7 mouse cellular contexts compared by ENCODE assay signal in genomic region chr10:122912086-122912690, GRCm38 (mm10).
A peak's percentile ranks its signal among the peaks of the same experiment; 100 is the strongest.
DNase-seq lines count a peak whose midpoint lies in the region; ATAC-seq and TF ChIP-seq lines count a peak whose summit lies in the region.

No protein-coding gene starts in this region.

- DNase-seq in liver, embryonic 11.5 days (ENCODE audit: low spot score): no peak
- no peak for DNase-seq in liver
- peak; percentile 68 for DNase-seq in embryonic facial prominence, embryonic 11.5 days (ENCODE audit: low spot score)
- DNase-seq in forebrain, postnatal 0 days: no peak
- no peak for DNase-seq in layer of hippocampus, adult 8-10 months (ENCODE audit: low spot score in 2 of 2)
- no peak for DNase-seq in yolk sac, embryonic 10.5 days (ENCODE audit: low spot score)

- H3K9ac ChIP-seq in liver, embryonic 11.5 days (ENCODE audit: low read depth, low read length): no peak overlapping the region
- H3K9ac ChIP-seq in embryonic facial prominence, embryonic 11.5 days (replicated peaks; ENCODE audit: low read length): peak overlapping the region; percentile 50
- H3K9ac ChIP-seq in forebrain, postnatal 0 days: no peak overlapping the region
- no peak overlapping the region for H3K9ac ChIP-seq in limb, embryonic 15.5 days

- no peaks in the 10 kb centered on the region for H3K9me3 ChIP-seq in liver, embryonic 11.5 days (ENCODE audit: control insufficient read depth, low read length)
- no peaks in the 10 kb centered on the region for H3K9me3 ChIP-seq in embryonic facial prominence, embryonic 11.5 days (replicated peaks; ENCODE audit: control insufficient read depth, low read length)
- no peaks in the 10 kb centered on the region for H3K9me3 ChIP-seq in forebrain, postnatal 0 days (ENCODE audit: low read length)
- H3K9me3 ChIP-seq in limb, embryonic 15.5 days: no peaks in the 10 kb centered on the region

- H3K4me1 ChIP-seq in liver, embryonic 11.5 days (replicated peaks; ENCODE audit: control insufficient read depth, insufficient read depth, low read length): peaks cover 6% of the 10 kb centered on the region; the same call in 1 of the 2 replicates
- H3K4me1 ChIP-seq in embryonic facial prominence, embryonic 11.5 days (ENCODE audit: control insufficient read depth, insufficient read depth, low read length): no peaks in the 10 kb centered on the region; the same call in 1 of the 2 replicates
- H3K4me1 ChIP-seq in forebrain, postnatal 0 days (ENCODE audit: insufficient read depth): 0 out of 2 replicates have a peak, but pooled peaks cover 10% of the 10 kb centered on the region
- H3K4me1 ChIP-seq in limb, embryonic 15.5 days: peaks cover 52% of the 10 kb centered on the region

- H3K36me3 ChIP-seq in liver, embryonic 11.5 days (ENCODE audit: control insufficient read depth, insufficient read depth, low read length): no peaks in the 10 kb centered on the region
- no peaks in the 10 kb centered on the region for H3K36me3 ChIP-seq in embryonic facial prominence, embryonic 11.5 days (replicated peaks; ENCODE audit: control insufficient read depth, insufficient read depth, low read depth, low read length)
- peaks cover 4% of the 10 kb centered on the region; the same call in 1 of the 2 replicates for H3K36me3 ChIP-seq in forebrain, postnatal 0 days (ENCODE audit: insufficient read depth)
- H3K36me3 ChIP-seq in limb, embryonic 15.5 days: no peaks in the 10 kb centered on the region

- no peaks in the 10 kb centered on the region for H3K27me3 ChIP-seq in liver, embryonic 11.5 days (replicated peaks; ENCODE audit: control insufficient read depth, insufficient read depth, low read length)
- H3K27me3 ChIP-seq in embryonic facial prominence, embryonic 11.5 days (ENCODE audit: control insufficient read depth, insufficient read depth, low read length): no peaks in the 10 kb centered on the region
- no peaks in the 10 kb centered on the region for H3K27me3 ChIP-seq in forebrain, postnatal 0 days (ENCODE audit: insufficient read depth, low read length)
- H3K27me3 ChIP-seq in limb, embryonic 15.5 days: no peaks in the 10 kb centered on the region

- peak overlapping the region; percentile 62; the same call in 1 of the 2 replicates for H3K27ac ChIP-seq in liver, embryonic 11.5 days (ENCODE audit: low read depth, low read length)
- H3K27ac ChIP-seq in embryonic facial prominence, embryonic 11.5 days (replicated peaks; ENCODE audit: low read depth, low read length): peak overlapping the region; percentile 99
- H3K27ac ChIP-seq in forebrain, postnatal 0 days (ENCODE audit: low read depth, low read length): peak overlapping the region; percentile 75
- peak overlapping the region; percentile 99 for H3K27ac ChIP-seq in limb, embryonic 15.5 days

- 0 out of 2 replicates have a peak overlapping the region, but pooled peaks have one; percentile 22 for H3K4me2 ChIP-seq in liver, embryonic 11.5 days
- H3K4me2 ChIP-seq in embryonic facial prominence, embryonic 11.5 days (ENCODE audit: low read depth, low read length): peak overlapping the region; percentile 32
- H3K4me2 ChIP-seq in forebrain, postnatal 0 days (ENCODE audit: low read depth): no peak overlapping the region; the same call in 1 of the 2 replicates
- peak overlapping the region; percentile 41 for H3K4me2 ChIP-seq in limb, embryonic 15.5 days

- WGBS in liver, embryonic 11.5 days: 46% methylated on average over 11 of the region's 12 CpGs
- WGBS in embryonic facial prominence, embryonic 11.5 days: 13% methylated on average over 12 of the region's 12 CpGs
- 23% methylated on average over 12 of the region's 12 CpGs for WGBS in forebrain, postnatal 0 days
- WGBS in limb, embryonic 15.5 days: 9% methylated on average over 12 of the region's 12 CpGs

- TF ChIP-seq CTCF in forebrain, postnatal 0 days (IDR thresholded peaks at IDR 0.05; ENCODE audit: low read depth): no peak

- no peak for ATAC-seq in liver, embryonic 11.5 days (replicated peaks; ENCODE audit: low FRiP score)
- ATAC-seq in embryonic facial prominence, embryonic 11.5 days (replicated peaks; ENCODE audit: insufficient number of reproducible peaks, low FRiP score, low TSS enrichment, low read depth): 0 out of 2 replicates have a peak, but pooled peaks have one; percentile 20
- ATAC-seq in forebrain, postnatal 0 days: no peak
- peak; percentile 30 for ATAC-seq in limb, embryonic 15.5 days (ENCODE audit: insufficient number of reproducible peaks, low FRiP score, low TSS enrichment, low read depth)

- no peak overlapping the region for H3K4me3 ChIP-seq in liver, embryonic 11.5 days (ENCODE audit: low read depth, low read length)
- peak overlapping the region; percentile 16; the same call in 1 of the 2 replicates for H3K4me3 ChIP-seq in embryonic facial prominence, embryonic 11.5 days (ENCODE audit: low read depth, low read length)
- H3K4me3 ChIP-seq in forebrain, postnatal 0 days (ENCODE audit: low read depth, low read length): no peak overlapping the region
- peak overlapping the region; percentile 27 for H3K4me3 ChIP-seq in limb, embryonic 15.5 days

Comparison
In these comparisons a context has a peak if more than half of its experiments do, and no peak if none do; other contexts are left out.
1. ATAC-seq: peak in embryonic facial prominence, embryonic 11.5 days (single experiment) and limb, embryonic 15.5 days (single experiment); none in liver, embryonic 11.5 days (single experiment) and forebrain, postnatal 0 days (single experiment).
2. H3K4me3 ChIP-seq: peak in embryonic facial prominence, embryonic 11.5 days (single experiment) and limb, embryonic 15.5 days (single experiment); none in liver, embryonic 11.5 days (single experiment) and forebrain, postnatal 0 days (single experiment).
3. Peak in every context shown above with its lines, with median percentiles within 50 percentile points of each other: H3K27ac ChIP-seq.